Mouse (Mus musculus) lung, postnatal 0 days (tissue): ENCODE results near the gene Kif5c.

Experiments
- CTCF ChIP-seq: IDR thresholded peaks from 2 replicates; pipeline ENCODE4 v1.5.1; 2016; ENCODE audit warnings: antibody characterized with exemption, mild to moderate bottlenecking
- EP300 ChIP-seq: IDR thresholded peaks from 2 replicates; pipeline ENCODE4 v1.6.1; 2016; ENCODE audit warnings: antibody characterized with exemption, mild to moderate bottlenecking, control low read depth

GRCm38 (mm10) chr2:49743775-49744174 is 124.7 kb downstream of the Kif5c start:
- TF ChIP-seq CTCF (no peak), EP300 (no peak)
